Mouse (Mus musculus) splenic B cell, adult 2 months (primary cell): ENCODE data around the gene Kcnj9.

ENCODE experiments used
- DNase-seq: peaks from one replicate; pipeline ENCODE4 v3.0.0-alpha.2; 2011; ENCODE audit warnings: low read depth, low spot score
- H3K27me3 ChIP-seq: 2 replicates; pipeline ENCODE4 v1.6.1; 2012; ENCODE audit warnings: mild to moderate bottlenecking, low read length, moderate library complexity, mixed read lengths; ENCODE audit not compliant: control insufficient read depth, poor library complexity, insufficient read depth, severe bottlenecking
- H3K36me3 ChIP-seq: 2 replicates; pipeline ENCODE4 v1.6.1; 2012; ENCODE audit warnings: mild to moderate bottlenecking, low read length, moderate library complexity, mixed read lengths; ENCODE audit not compliant: control insufficient read depth, poor library complexity, insufficient read depth, severe bottlenecking

Kcnj9 gene

GRCm38 (mm10) chr1:172299528-172299927, 29.6 kb downstream of the Kcnj9 start:
- no peak for DNase-seq
- Histone ChIP-seq H3K27me3 (no peaks in the 10 kb centered on the region; the same call in 1 of the 2 replicates), H3K36me3 (no peaks in the 10 kb centered on the region)

GRCm38 (mm10) chr1:172297611-172298537, 31.2 kb downstream of the Kcnj9 start, which contains the start of gene Atp1a2:
Gene Atp1a2, minus strand, starts transcription at chr1:172298064.
- Histone ChIP-seq H3K27me3 (no peaks in the 10 kb centered on the region), H3K36me3 (no peaks in the 10 kb centered on the region)
- no peak for DNase-seq

GRCm38 (mm10) chr1:172296816-172297510, 32.2 kb downstream of the Kcnj9 start:
- no peak for DNase-seq
- no peaks in the 10 kb centered on the region for H3K27me3 ChIP-seq
- H3K36me3 ChIP-seq = no peaks in the 10 kb centered on the region

- Histone ChIP-seq H3K36me3 (no peaks in the 10 kb centered on the region), H3K27me3 (no peaks in the 10 kb centered on the region)
- DNase-seq = no peak
Measured at GRCm38 (mm10) chr1:172295751-172296197, 33.3 kb downstream of the Kcnj9 start.

GRCm38 (mm10) chr1:172293449-172293848, 35.7 kb downstream of the Kcnj9 start:
- no peaks in the 10 kb centered on the region for H3K36me3 ChIP-seq
- no peaks in the 10 kb centered on the region for H3K27me3 ChIP-seq
- no peak for DNase-seq

GRCm38 (mm10) chr1:172292880-172293279, 36.2 kb downstream of the Kcnj9 start:
- H3K27me3 ChIP-seq = no peaks in the 10 kb centered on the region
- no peak for DNase-seq
- H3K36me3 ChIP-seq = no peaks in the 10 kb centered on the region

- no peak for DNase-seq
- no peaks in the 10 kb centered on the region for H3K36me3 ChIP-seq
- no peaks in the 10 kb centered on the region for H3K27me3 ChIP-seq
Measured at GRCm38 (mm10) chr1:172289617-172289946, 39.5 kb downstream of the Kcnj9 start.

- Histone ChIP-seq H3K27me3 (no peaks in the 10 kb centered on the region), H3K36me3 (no peaks in the 10 kb centered on the region)
- DNase-seq = no peak
Measured at GRCm38 (mm10) chr1:172288900-172289616, 40.1 kb downstream of the Kcnj9 start.

GRCm38 (mm10) chr1:172286740-172287139, 42.4 kb downstream of the Kcnj9 start:
- no peaks in the 10 kb centered on the region for H3K27me3 ChIP-seq
- DNase-seq = no peak
- no peaks in the 10 kb centered on the region for H3K36me3 ChIP-seq

GRCm38 (mm10) chr1:172284221-172284620, 44.9 kb downstream of the Kcnj9 start:
- no peaks in the 10 kb centered on the region for H3K27me3 ChIP-seq
- H3K36me3 ChIP-seq = no peaks in the 10 kb centered on the region

GRCm38 (mm10) chr1:172283073-172283472, 46.0 kb downstream of the Kcnj9 start:
- Histone ChIP-seq H3K36me3 (no peaks in the 10 kb centered on the region), H3K27me3 (no peaks in the 10 kb centered on the region)
- DNase-seq = no peak

More at GRCm38 (mm10) chr1:172284221-172284620, 44.9 kb downstream of the Kcnj9 start:
- DNase-seq = no peak

- no peaks in the 10 kb centered on the region for H3K36me3 ChIP-seq
- DNase-seq = no peak
- H3K27me3 ChIP-seq = no peaks in the 10 kb centered on the region
Measured at GRCm38 (mm10) chr1:172281522-172282254, 47.4 kb downstream of the Kcnj9 start.

GRCm38 (mm10) chr1:172279768-172280509, 49.2 kb downstream of the Kcnj9 start:
- no peak for DNase-seq
- Histone ChIP-seq H3K36me3 (no peaks in the 10 kb centered on the region), H3K27me3 (no peaks in the 10 kb centered on the region)

- DNase-seq = no peak
- no peaks in the 10 kb centered on the region for H3K27me3 ChIP-seq
- no peaks in the 10 kb centered on the region for H3K36me3 ChIP-seq
Measured at GRCm38 (mm10) chr1:172278328-172278727, 50.8 kb downstream of the Kcnj9 start.
